In genomic region chr1:184752671-184753070, GRCm38 (mm10) we compare ENCODE assay signal across 27 mouse cellular contexts. TPM values are rescaled to one million over a fixed set of nuclear protein-coding genes. Genes with fewer than 3 reads are reported as not detected.
A peak's percentile ranks its signal among the peaks of the same experiment; 100 is the strongest.
DNase-seq lines count a peak whose midpoint lies in the region; TF ChIP-seq lines count a peak whose summit lies in the region.
"Had no signal": no experiment of that assay in that cellular context is flagged by ENCODE, and none has a peak within 500 bp of the region (broad histone marks: within the 10 kb centered on the region; RNA-seq: fewer than 3 reads in every experiment).

No protein-coding gene starts in this region.

- peak; percentile 19 for DNase-seq in heart, adult 11 months
- no peak for DNase-seq in heart, postnatal 36 days
- DNase-seq in kidney, adult 2 months, result peak; percentile 22
- DNase-seq in kidney, postnatal 36 days, result no peak
- peak; percentile 5 for DNase-seq in 3T3-L1 (ENCODE audit: low read depth, low spot score)
- DNase-seq in brain, adult 2 months (ENCODE audit: low read depth, low spot score), result peak; percentile 24
- no peak for DNase-seq in cerebellum, postnatal 25 days
- no peak for DNase-seq in thymus, postnatal 36 days
- DNase-seq: adrenal gland, adult 8-10 months; adrenal gland, postnatal 14 days; adrenal gland, postnatal 36 days; B cell, adult 2 months; cerebellum, adult 11 months; cerebellum, adult 18-20 months; cerebellum, adult 8-10 months; cerebellum, adult 9-11 months; cerebellum, postnatal 14 days; forebrain, postnatal 0 days had no signal

- H3K4me3 ChIP-seq in kidney, adult 2 months (ENCODE audit: insufficient read depth, low read depth, low read length), result no peak overlapping the region
- H3K4me3 ChIP-seq: embryonic facial prominence, embryonic 10.5 days; embryonic facial prominence, embryonic 12.5 days; forebrain, embryonic 13.5 days; forebrain, embryonic 15.5 days had no signal

- TF ChIP-seq CTCF in kidney, adult 2 months (conservative IDR thresholded peaks at IDR 0.05; ENCODE audit: insufficient read depth, insufficient read length, low read depth, low read length), result no peak

- no peaks in the 10 kb centered on the region; the same call in none of the 2 replicates for H3K27me3 ChIP-seq in kidney, adult 2 months (replicated peaks; ENCODE audit: control insufficient read depth, insufficient read depth, low read length)
- H3K27me3 ChIP-seq: embryonic facial prominence, embryonic 12.5 days; forebrain, embryonic 13.5 days; forebrain, embryonic 15.5 days had no signal

- H3K4me1 ChIP-seq in kidney, adult 2 months (ENCODE audit: control insufficient read depth, insufficient read depth, low read length), result peaks cover 4% of the 10 kb centered on the region; the same call in 1 of the 2 replicates
- H3K4me1 ChIP-seq: embryonic facial prominence, embryonic 10.5 days; embryonic facial prominence, embryonic 12.5 days; forebrain, embryonic 15.5 days had no signal

- WGBS in kidney, adult 2 months, result 67% methylated on average over 5 of the region's 5 CpGs

- intact Hi-C loops in heart, postnatal 36 days (cut with DNase I), result no loop called here

- TF ChIP-seq POLR2A in kidney, adult 2 months (IDR thresholded peaks at IDR 0.05; ENCODE audit: low read depth, low read length), result no peak

- no peak overlapping the region for H3K27ac ChIP-seq in kidney, adult 2 months (ENCODE audit: insufficient read depth, low read depth, low read length)
- H3K27ac ChIP-seq: embryonic facial prominence, embryonic 10.5 days; embryonic facial prominence, embryonic 12.5 days; forebrain, embryonic 13.5 days; forebrain, embryonic 15.5 days had no signal

- H3K36me3 ChIP-seq in kidney, adult 2 months (ENCODE audit: control insufficient read depth, insufficient read depth, low read length), result no peaks in the 10 kb centered on the region
- H3K36me3 ChIP-seq: embryonic facial prominence, embryonic 10.5 days; embryonic facial prominence, embryonic 12.5 days; forebrain, embryonic 15.5 days; G1E had no signal

RNA-seq across cellular contexts. Expression of gene Hlx, which starts 20.3 kb away (rescaled TPM):
- total RNA-seq in heart, postnatal 36 days (2021), result 10 to 100 TPM in 1 of 2 experiments, 1 to 10 TPM in 1; 9.9 to 14.5 TPM
- 7.4 and 8.1 TPM in 2 replicates for polyA plus RNA-seq in kidney, adult 2 months (2012; rRNA removed)
- polyA plus RNA-seq: activated CD4-positive, CD25-positive, alpha-beta regulatory T cell, adult 4 months; CD4-positive, CD25-positive, alpha-beta regulatory T cell, adult 4 months had no signal

RNA-seq across cellular contexts. Expression of gene Marc1, which starts 58.4 kb away (rescaled TPM):
- not detected for total RNA-seq in heart, postnatal 36 days (2021)
- polyA plus RNA-seq in kidney, adult 2 months (2012; rRNA removed), result 1.0 and 2.1 TPM in 2 replicates
- total RNA-seq: CH12.LX, G1E had no signal
- polyA plus RNA-seq: activated CD4-positive, CD25-positive, alpha-beta regulatory T cell, adult 4 months; embryonic facial prominence, embryonic 12.5 days; forebrain, embryonic 15.5 days; G1E; Patski had no signal

Comparison
In these comparisons a context has a peak if more than half of its experiments do, and no peak if none do; other contexts are left out.
1. DNase-seq: peak in heart, adult 11 months (single experiment), kidney, adult 2 months (single experiment), 3T3-L1 (single experiment) and brain, adult 2 months (single experiment); none in heart, postnatal 36 days (0 of 2), kidney, postnatal 36 days (0 of 2), cerebellum, postnatal 25 days (0 of 2) and thymus, postnatal 36 days (0 of 2).